Mouse (Mus musculus): ENCODE data around the gene Ddx1.

Ddx1 gene

DNA sequence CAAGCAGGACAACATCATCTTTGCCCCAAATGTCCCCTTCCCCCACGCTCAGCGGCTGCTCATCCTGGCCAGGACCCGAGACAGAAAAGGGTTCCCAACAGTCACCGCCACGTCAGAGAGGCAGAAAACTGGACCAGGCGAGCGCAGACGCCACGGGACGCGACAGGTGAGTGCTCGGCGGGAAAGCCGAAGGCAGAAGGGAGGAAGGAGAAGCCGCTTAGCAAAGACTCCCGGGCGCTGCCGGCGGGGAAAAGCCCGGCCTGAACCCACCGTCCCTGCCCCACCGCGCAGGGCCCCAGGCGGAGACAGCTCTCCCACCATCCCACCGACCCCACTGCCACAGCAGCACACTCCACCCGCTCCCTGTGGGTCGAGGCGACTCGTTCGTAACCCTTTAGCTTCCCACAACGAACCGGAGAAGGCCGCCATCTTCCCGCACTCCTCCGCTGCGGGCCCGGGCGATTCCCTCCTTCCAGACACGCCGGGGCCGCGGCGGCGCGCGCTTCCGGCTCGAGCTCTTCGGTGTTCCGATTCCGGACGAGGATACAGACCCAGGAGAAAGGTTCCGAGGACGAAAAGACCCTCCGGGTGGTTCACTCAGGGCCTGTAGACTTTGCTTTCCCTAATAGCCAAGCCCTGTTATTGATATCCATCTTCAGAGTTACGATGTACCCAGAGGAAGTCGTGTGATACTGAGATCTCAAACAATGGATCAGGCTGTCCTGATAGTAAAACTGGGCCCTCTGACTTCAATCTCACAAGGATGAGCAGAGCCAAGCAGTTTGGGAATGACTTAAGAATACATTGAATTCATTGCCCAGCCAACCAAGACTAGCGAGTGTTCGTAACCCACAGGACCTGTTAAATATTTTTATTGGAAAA is at the start of gene Ddx1:
TSS of gene Ddx1 (minus strand) at position 523 of the 882 bp plus-strand sequence.
- DNase-seq = peak; percentile 71

DNA sequence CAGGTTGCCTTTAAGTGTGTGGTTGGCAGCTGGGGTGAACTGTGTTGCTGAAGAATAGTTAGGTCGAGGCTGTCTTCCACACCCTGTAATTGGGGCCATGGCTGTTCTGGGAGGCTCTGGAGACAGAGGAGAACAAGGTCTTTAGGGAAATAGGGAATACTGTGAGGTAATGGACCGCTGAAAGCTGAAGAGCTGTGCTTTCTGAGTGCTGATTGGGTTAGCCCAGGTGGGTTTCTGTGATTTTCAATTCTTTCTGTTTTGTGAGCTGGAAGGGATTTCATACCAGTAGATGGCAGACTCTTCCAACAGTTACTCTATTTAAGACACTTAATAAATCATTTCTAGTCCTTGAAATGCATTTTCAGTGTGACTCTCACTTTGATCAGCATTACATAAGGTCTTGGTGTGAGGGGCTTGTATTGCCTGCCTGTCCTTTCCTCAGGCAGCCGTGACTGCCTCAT is 44.4 kb upstream of the Ddx1 start:
- no peak for DNase-seq

DNA sequence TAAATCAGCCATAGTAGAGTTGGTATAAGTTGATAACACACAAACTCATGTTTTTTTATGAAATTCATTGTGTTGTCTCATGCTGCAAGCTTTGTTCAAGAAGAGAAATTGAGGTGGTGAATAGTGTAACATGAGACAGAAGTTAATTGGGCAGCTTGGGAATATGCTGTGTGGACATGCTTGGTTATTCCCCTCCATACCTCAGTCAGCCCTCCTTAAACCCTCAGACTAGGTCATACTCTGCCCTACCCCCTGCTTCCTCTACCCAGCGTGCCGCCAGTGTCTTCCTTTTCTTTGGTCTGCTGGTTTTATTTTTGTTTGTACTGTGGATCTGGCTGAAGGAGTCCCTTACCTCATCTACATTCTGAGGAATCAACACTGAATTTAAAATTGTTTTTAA is 42.4 kb upstream of the Ddx1 start:
- no peak for DNase-seq

DNA sequence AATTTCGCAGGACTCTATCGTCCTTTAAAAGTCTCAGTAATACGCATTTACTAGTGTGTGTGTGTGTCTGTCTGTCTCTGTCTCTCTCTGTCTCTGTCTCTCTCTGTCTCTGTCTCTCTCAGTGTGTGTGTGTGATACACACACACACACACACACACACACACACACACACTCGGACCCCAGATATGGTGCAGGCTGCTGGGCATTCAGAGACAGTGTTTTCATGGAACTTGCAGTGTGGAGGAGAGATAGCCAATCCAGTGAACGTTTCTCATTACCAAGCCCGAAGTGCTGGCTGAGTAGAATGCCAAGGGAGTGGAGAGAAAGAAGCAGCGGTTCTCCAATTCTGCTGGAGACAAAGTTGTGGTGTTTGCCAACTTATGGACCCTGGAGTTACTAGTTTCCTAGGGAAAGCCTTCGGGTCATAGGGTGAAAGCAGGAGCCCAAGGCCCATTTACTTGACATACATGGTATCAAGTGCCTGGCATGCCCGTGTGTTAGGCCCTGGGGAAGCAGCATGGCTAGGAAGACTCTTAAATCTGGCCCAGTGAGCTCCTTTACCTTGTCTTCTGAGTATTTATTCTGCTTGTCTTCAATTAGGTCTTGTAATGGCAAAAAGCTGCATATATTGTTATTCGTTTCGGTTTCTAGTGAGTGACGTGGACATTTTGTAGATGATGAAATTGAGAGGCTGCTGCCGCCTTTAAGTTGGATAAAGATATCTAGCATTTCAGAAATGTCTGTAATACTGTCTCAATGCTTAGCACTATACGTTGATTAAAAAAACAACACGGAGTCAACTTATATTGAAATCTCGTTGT is 20.8 kb upstream of the Ddx1 start:
- DNase-seq = no peak

DNA sequence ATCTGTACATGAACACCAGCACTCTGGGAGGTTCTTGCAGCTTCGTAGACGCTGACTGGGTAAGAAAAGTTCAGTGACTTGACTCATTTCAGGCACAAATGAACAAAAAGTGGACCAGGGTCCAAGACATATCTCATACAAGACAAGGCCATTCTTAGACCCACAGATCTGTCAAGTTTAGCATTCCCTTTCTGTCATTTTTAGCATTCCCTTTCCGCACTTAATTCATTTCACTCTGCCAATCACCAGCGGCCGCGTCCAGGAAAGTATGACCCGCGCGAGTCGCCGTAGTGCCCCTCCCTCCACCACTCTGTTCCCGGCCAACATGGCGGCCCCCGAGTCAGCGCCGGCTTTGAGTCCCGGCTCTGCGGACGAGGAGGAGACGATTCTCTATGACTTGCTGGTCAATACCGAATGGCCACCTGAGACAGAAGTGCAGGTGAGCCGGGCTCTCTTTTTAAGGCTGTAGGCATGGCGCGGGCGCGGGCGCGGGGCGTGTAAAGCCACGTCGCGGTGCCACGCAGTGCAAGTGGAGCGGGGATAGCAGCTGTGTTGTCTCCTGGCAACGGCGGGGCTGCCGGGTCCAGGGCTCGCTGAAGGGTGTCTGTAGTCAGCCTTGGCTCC is 19.9 kb upstream of the Ddx1 start, which contains the start of gene Nbas:
TSS of gene Nbas (plus strand) at position 308 of the 624 bp plus-strand sequence.
- DNase-seq = peak; percentile 78

DNA sequence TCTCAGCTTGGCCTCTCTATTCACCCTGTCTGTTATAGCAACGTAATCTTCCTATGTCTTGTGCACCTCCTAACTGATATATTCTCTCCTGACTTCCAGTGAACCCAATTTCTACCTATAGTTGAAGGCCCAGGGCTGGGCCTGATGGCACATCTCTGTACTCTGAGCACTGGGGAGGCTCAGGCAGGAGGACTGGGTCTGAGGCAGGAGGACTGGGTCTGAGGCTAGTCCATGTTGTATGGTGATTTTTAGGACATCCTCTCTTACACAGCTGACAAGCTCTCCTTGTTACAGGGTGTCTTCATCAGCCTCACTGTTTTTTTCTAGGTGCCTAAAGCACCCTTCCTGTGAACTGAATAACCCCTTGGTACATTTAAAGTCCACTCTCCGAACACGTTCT is 19.4 kb upstream of the Ddx1 start:
- DNase-seq = no peak

DNA sequence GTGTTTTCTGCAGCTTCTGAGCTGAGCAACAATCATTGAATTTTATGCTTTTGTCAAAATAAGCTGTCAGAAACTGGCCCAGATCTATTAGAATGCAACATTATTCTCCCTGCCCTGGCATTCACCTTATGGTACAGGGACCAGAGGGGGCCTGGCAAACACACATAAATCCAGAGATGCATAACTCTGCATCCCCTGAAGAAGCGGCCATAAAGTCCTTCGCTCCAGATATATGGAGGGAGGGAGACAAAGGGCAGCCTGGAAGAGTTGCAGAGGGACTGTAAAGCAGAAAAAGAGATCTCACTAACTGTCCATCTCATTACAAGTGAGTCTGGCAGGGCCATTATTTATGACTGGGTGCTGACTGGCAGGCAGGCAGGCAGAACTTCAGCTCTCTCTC is 6.7 kb upstream of the Ddx1 start:
- no peak for DNase-seq

DNA sequence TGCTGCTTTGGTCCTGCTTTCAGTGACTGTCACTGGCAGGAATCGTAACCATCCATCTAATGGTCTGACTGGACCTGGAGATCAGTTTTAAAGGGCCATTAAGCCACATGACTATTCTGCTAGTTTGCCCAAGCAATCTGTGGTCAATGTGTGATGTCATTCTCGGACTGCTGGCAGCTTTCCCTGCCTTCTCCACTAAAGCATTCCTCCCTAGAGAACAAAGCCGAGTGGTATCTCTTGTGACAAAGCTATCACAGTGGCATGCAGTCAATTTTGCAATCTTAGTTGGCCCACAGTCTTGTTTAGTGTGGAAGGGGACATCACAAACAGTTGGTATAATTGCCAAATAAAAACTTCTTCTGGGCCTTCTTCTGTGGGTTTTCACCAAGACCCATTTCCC is 6.1 kb upstream of the Ddx1 start:
- DNase-seq = peak; percentile 26

DNA sequence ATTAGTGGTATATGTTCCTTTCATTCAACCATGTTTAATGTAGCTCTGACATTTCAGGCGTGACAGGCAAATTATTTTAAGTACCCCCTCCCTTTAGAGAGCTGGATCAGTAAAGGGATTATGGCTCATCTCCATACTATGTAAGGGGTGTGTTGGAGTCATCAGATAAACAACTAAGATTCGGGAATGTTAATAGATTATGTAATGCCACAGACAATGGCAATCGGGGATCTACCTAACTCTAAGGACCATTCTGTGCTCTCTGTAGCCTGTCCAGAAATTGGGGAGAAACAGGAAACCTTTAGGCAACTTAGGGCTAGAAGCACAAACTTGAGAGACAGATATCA is 533 bp upstream of the Ddx1 start:
- no peak for DNase-seq

DNA sequence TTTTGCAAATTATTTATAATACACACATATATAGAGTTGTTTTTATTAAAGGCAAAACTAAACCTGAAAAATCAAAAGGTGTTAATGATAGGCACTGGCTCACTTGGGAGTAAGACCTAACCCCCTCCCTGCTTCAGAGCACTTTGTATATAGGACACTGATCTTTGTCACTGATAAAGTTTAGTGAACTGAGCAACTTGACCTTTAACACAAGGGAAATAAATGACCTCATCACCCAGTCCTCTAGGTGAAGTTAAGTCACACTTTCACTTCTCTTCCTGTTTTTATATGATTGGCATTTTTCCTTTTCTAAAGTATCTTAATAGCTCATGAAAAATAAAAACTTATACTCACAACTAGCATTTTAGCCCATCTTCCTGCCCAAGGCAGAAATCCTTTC is 6.6 kb downstream of the Ddx1 start:
- DNase-seq = no peak

DNA sequence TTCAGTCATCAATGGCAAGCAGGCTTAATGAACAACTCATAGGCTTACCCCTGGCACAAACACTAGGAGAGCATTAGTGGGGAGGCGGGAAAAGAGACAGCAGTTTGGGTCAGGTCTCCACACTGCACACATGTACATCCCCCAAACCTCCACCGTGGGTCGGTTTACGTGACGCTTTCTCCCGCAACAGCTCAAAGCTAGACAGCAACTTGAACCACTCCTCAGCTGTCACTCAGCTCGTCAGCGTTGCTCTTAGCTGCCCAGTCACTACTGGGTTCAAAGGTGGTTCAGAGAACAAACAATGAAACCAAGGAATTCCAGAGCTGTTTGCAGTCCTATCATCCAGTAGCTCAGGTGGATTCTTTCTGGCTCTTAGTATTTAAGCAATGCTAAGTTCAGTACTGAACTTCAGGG is 30.9 kb downstream of the Ddx1 start:
- DNase-seq = no peak

DNA sequence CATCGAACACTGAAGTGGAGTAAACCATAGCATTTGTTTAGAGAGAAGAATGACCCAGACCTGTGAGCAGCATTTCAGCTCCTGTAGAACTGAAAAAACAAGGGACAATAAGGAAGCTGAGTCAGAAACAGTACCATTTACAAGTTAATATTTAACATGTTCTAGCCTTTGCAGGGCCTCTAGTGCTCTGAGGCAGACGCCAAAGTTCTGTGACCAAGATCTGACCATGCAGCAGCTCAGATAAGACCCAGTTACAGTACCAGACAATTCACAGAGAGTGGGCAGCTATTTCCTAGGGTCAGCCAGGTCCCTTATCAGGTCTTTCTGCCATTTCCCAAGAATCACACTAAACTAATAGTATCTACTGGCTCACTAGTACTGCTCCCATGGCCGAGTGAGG is 31.4 kb downstream of the Ddx1 start:
- DNase-seq = no peak

DNA sequence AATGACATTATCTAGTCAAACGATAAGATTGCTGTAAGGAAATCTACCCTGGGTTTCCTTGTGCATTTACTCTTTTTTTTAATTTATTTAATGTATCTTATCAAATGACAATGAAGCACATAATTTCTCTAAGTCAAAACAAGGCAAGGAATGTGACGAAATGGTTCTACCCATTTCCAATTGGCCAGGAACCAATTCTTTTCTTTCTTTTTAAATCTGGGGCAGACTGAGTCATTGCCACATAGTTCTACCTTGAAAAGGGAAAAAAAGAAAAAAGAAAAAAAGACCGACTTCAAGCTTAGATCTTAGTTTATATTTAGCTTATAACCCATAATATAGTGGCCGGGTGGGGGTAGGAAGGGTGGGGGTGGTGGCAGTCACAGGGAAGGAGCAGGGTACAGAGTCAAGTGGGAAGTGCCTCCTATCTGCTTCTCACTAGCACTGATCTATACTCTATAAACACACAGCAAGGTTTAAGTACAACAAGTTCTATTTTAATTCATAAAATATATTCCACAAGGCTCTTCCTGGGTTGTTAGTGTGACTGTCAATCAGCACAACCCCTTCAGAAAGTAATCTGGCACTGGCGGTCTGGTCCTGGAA is 32.4 kb downstream of the Ddx1 start:
- no peak for DNase-seq

DNA sequence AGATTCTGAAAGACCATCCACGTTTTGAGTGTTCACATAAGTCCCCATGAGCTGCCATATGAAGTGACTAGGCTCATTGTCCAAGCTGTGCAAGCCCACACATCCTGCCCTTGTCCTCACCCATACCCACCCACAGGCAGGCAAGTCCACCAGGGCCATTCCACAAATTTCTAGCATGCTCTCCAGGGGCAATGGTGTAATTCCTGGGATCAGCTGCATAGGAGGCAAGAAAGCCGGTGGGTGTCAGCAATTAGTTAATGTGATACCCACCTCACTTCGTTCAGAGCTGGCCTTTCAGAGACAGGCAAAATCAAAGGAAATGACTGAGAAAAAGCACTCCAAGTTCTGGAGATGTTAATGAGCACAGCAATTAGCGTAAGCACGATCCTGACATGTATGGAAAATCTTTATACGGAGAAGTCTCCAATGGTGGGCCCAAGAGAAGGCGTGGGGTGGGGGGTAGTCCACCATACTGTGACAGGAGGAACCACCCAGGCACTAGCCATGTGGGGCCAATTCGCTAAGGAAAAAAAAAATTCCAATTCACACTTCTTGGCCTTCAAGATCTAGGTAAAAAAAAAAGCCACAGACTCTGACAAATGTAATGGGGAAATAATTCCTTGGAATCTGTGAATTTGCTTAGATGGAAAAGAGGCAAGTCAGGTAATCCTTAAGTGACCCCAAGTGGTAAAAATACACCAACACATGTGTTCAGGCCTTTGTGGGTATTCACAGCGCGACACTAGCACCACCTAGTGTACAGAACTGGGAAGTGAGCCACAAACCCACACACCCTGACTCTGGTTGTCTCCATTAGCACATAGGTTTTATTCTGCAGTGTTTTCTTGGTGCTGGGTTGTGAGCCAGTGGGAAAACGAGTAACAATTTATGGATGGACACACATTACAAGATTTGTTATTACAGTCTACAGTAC is 34.4 kb downstream of the Ddx1 start:
- DNase-seq = peak; percentile 81

DNA sequence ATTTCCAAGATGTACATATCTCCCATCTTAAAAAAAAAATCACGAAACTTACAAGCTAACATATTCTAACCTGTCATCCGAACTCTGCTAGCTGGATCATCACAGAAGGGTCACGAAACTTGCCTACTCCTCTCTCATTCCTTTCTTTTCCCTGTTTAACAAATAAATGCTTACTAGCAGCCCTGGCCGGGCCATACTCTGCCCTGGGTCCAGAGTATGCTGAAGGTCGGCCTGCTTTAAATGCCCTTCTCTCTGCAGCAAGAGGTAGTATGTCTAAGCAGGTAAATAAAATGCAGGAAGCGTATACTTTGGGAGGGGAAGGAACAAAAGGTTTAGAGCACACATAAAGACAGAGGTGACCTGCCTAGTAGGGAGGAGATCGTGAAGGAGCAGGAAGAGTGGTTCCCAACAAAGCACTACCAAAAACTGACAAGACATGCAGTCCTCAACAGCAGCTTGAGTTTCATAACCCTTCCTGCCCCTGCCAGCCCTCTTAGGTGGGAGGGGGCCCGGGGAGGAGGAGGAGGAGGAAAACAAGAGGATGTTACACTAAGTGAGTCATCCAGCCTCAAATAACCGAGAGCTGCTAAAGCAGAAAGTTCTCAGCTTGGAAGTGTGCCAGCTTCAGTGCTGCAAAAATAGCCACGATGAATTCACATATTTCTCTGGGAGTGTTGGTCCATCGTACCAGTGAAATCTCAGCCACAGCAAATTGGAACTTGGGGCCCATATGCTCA is 37.1 kb downstream of the Ddx1 start:
- peak; percentile 61 for DNase-seq

DNA sequence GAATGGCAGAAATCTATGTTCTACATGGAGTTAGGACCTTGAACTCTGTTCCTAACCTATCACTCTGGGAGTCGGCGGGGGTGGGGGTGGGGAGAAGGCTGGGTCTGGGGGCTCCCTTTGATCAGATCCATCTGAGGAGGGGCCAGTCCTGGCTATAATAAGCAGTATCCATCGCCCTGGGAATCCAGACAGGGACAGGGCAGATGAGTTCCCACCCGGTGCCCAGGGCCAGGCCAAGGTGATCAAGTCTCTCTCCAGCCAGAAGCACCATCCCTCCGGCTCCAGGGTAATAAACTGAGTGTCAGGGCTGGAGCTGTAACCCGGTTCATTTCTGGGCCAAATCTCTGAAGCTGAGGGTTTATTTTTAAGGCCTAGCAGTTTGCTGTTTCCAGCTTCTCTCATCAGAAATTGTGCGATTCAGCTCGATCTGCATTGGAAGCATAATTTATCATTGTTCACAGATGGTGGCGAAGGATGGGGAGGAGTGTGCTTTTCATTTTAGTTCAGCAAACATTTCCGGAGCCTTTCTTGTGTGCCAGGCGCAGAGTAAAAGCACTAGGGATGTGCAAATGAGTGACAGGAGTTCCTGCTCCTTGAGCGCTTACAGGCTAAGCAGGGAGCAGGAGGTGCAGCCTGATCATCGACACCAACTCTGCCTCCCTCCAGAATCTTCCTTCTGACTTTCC is 39.2 kb downstream of the Ddx1 start:
- peak; percentile 85 for DNase-seq

DNA sequence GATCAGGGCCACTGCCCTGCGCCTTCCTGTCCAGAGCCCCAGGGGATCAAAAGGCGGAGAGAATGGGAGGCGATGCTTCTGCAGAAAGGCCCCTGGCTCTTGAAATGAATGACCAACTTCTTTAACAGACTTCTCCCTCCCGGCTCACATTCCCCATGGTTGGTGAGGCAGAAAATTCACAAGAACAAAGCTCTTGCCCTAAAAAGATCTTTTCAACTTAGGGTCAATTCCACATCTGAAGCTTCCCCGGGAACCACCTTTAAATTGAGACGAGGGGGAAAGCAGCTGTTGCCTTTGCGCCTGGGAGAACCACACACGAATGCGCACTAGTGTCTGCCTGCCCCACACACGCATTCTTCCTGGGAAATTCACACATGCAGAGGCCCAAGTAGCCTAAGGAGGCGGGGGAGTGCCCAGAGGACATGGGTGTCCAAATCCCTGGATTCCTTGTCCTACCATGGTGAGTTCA is 40.0 kb downstream of the Ddx1 start:
- no peak for DNase-seq

DNA sequence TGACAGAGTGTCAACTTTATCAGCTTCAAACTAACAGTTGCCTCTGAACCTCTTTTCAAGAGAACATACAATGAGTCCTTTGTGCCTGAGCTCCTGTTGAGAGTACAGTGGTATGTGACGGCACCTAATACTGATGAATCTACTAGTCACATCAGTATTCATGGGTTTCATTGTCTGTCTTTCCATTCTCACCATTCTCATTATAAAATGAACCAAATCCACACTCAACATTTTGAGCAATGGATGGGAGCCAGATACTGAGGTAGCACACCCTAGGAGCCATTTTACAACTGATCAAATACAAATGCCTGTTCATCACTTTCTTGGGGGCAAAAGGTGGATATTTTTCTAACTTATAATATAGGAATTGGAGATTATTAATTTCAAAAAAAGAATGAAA is 40.5 kb downstream of the Ddx1 start:
- DNase-seq = no peak

DNA sequence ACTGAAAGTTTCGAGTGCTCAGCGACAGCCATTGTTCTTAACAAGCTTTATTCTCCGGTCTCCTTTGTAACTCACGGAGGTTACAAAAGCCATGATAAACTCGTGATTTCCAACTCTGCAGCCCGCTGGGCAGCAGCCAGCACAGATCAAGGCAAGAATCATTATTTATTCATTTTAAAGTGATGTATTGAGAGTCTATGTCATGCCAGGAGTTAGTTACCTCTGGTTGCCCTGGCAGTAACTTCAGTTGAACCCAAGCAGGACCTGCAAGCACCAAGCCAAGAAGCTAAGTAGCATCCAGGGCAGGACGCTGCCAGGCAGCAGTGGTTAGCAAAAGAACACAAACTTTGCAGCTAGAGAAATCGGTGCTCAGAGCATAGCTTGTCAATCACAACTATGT is 41.9 kb downstream of the Ddx1 start:
- DNase-seq = no peak

DNA sequence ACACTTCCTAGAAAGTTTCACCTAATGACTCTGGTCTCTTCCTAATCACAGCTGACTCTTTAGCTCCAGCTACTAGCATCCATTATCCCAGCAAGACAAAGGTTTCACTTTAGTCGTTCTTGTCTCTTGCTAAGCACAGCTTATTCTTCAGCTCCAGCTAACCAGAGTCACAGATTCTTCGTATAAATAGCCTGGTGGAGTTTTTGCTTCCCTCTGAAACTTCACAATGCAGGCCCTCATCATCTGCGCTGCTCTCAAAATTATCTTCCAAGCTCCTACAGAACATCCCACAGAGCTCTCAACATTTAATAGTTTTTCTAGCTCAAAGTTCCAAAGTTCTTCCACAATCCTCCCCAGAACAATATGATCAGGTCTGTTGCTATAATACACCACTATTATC is 43.3 kb downstream of the Ddx1 start:
- DNase-seq = no peak

DNA sequence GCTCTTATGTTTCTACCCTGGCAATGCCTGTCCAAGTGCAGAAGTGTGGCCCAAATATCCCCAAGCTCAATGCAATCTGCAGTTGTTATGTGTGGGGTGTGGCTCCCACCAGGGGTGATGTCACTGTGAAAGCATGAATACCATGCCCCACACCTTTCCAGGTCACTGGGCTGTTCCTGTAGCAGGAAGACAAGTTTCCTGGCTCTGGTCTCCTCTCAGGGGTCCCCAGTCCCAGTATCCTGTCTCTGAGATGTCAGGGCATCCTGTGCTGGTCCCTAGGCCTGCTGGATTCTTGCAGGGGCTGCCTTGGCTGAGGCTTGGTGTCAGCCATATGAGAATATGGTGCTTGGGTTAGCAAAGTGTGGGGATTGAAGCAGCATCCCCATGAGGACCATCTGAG is 46.7 kb downstream of the Ddx1 start:
- no peak for DNase-seq
